Mouse (Mus musculus): Measurements from ENCODE around the gene Tyk2. TPM values are rescaled to one million over a fixed set of nuclear protein-coding genes. Genes with fewer than 3 reads are reported as not detected.

The Tyk2 gene
- polyA plus RNA-seq (2012; rRNA removed) = 16.9 and 18.7 TPM in 2 replicates

GRCm38 (mm10) chr9:21131059-21131956 lies at the start of gene Tyk2:
TSS of gene Tyk2 (minus strand) at chr9:21131243.

GRCm38 (mm10) chr9:21165041-21165951 lies 34.3 kb upstream of the Tyk2 start, which contains the start of gene Pde4a:
TSS of gene Pde4a (plus strand) at chr9:21165714.

GRCm38 (mm10) chr9:21149654-21150419 lies 18.8 kb upstream of the Tyk2 start, which contains the start of gene Cdc37:
TSS of gene Cdc37 (minus strand) at chr9:21149982.

GRCm38 (mm10) chr9:21091707-21092320 lies 39.2 kb downstream of the Tyk2 start, which contains the start of the genes Gm38431 and Raver1:
TSS of gene Gm38431 (minus strand) at chr9:21091997.
TSS of gene Raver1 (minus strand) at chr9:21092008.

GRCm38 (mm10) chr9:21073044-21073840 lies 57.8 kb downstream of the Tyk2 start, which contains the start of the genes Gm49373 and Fdx1l:
TSS of gene Gm49373 (minus strand) at chr9:21073096.
TSS of gene Fdx1l (minus strand) at chr9:21073614.

GRCm38 (mm10) chr9:21067006-21067684 lies 63.9 kb downstream of the Tyk2 start, which contains the start of gene Zglp1:
TSS of gene Zglp1 (minus strand) at chr9:21067093.

Other genes starting within 250 kb of the Tyk2 start
- gene Ppan, start 243.1 kb downstream of the Tyk2 start, polyA plus RNA-seq (2012; rRNA removed) = 82.3 and 91.6 TPM in 2 replicates
- 151 and 160 TPM in 2 replicates for gene Eif3g, start 232.6 kb downstream of the Tyk2 start, polyA plus RNA-seq (2012; rRNA removed)
- 103 TPM in 2 replicates for gene Dnmt1, start 171.4 kb downstream of the Tyk2 start, polyA plus RNA-seq (2012; rRNA removed)
- gene S1pr2, start 154.5 kb downstream of the Tyk2 start, polyA plus RNA-seq (2012; rRNA removed) = 4.8 and 8.3 TPM in 2 replicates
- 78.1 and 87.6 TPM in 2 replicates for gene Mrpl4, start 128.5 kb downstream of the Tyk2 start, polyA plus RNA-seq (2012; rRNA removed)
- gene Icam1, start 115.3 kb downstream of the Tyk2 start, polyA plus RNA-seq (2012; rRNA removed) = 4.3 and 8.5 TPM in 2 replicates
- gene Icam4, start 101.9 kb downstream of the Tyk2 start, polyA plus RNA-seq (2012; rRNA removed) = 0.08 TPM in 1 of 2 replicates, not detected in the other
- gene Icam5, start 99.2 kb downstream of the Tyk2 start, polyA plus RNA-seq (2012; rRNA removed) = 0.88 and 1.0 TPM in 2 replicates
- 0.61 TPM in 2 replicates for gene Zglp1, start 64.2 kb downstream of the Tyk2 start, polyA plus RNA-seq (2012; rRNA removed)
- 3.4 and 3.6 TPM in 2 replicates for gene Gm49373, start 58.1 kb downstream of the Tyk2 start, polyA plus RNA-seq (2012; rRNA removed)
- gene Fdx1l, start 57.6 kb downstream of the Tyk2 start, polyA plus RNA-seq (2012; rRNA removed) = 68.5 and 74.1 TPM in 2 replicates
- gene Gm38431, start 39.2 kb downstream of the Tyk2 start, polyA plus RNA-seq (2012; rRNA removed) = 4.3 and 5.0 TPM in 2 replicates
- gene Raver1, start 39.2 kb downstream of the Tyk2 start, polyA plus RNA-seq (2012; rRNA removed) = 67.1 and 69.6 TPM in 2 replicates
- 204 and 216 TPM in 2 replicates for gene Cdc37, start 18.7 kb upstream of the Tyk2 start, polyA plus RNA-seq (2012; rRNA removed)
- 14.5 and 14.7 TPM in 2 replicates for gene Pde4a, start 34.5 kb upstream of the Tyk2 start, polyA plus RNA-seq (2012; rRNA removed)
- 42.7 and 45.6 TPM in 2 replicates for gene Keap1, start 108.1 kb upstream of the Tyk2 start, polyA plus RNA-seq (2012; rRNA removed)
- 1.8 and 2.4 TPM in 2 replicates for gene S1pr5, start 117.2 kb upstream of the Tyk2 start, polyA plus RNA-seq (2012; rRNA removed)
- gene Atg4d, start 134.1 kb upstream of the Tyk2 start, polyA plus RNA-seq (2012; rRNA removed) = 33.9 and 37.7 TPM in 2 replicates
- gene Kri1, start 156.7 kb upstream of the Tyk2 start, polyA plus RNA-seq (2012; rRNA removed) = 44.7 and 45.6 TPM in 2 replicates
- gene Cdkn2d, start 160.2 kb upstream of the Tyk2 start, polyA plus RNA-seq (2012; rRNA removed) = 70.2 and 80.6 TPM in 2 replicates
- 1.2 and 5.0 TPM in 2 replicates for gene Ap1m2, start 181.1 kb upstream of the Tyk2 start, polyA plus RNA-seq (2012; rRNA removed)
- 83.1 and 95.6 TPM in 2 replicates for gene Slc44a2, start 189.5 kb upstream of the Tyk2 start, polyA plus RNA-seq (2012; rRNA removed)
- gene Ilf3, start 236.6 kb upstream of the Tyk2 start, polyA plus RNA-seq (2012; rRNA removed) = 212 and 226 TPM in 2 replicates

All from central nervous system, embryonic 14 days (tissue).